Mouse (Mus musculus): ENCODE measurements at regions not wholly inside any gene's neighbourhood (a gene's known extent, or its start where the extent isn't known, plus 50 kb on each side); places are given as distances from the start of the nearest gene placed in this dataset.
A peak's percentile ranks its signal among the peaks of the same experiment; 100 is the strongest.

DNA sequence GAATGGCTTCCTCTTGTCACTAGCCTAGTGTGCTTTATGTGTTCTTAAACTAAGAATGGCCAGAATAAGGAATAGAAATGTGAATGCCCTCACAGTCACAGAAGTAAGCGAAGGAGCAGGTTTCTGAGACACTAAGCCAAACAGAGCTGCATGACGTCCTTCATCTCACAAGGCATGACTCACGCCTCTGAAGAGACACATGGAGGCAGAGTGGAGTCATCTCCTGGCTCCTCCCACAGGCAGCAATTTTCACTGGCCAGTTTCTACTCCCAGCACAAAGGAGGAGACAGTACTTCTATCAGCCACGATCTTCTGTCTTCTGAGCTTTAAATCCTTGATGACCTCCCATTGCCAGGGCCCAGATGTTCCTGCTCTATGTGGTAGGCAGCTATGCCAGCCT, 291.3 kb upstream of the Rnf32 start:
- DNase-seq, result peak; percentile 44

DNA sequence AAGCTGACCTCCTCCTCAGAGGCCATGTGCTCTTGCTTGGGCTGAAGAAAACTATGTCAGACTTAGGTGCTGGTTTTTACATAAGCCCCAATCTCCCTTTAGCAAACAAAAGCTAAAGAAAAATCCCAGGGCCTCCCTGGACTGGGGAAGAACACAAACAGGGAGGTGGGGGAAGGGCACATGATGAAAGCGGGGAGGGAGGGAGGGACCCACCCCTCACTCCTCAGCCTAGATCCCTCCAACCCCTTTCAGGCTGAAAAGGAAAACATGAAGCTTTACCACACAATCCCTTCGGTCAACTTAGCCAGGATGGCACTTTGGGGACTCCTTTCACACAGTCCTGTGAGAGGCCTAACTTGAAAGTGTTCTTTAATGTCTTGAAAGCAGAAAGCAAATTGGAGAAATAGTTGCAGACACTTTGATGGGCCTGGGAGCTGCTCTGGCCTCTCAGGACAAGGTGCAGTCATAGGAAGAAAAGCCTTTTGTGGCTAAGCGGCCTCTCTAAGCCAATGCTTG, 291.9 kb upstream of the Rnf32 start:
- DNase-seq, result no peak

DNA sequence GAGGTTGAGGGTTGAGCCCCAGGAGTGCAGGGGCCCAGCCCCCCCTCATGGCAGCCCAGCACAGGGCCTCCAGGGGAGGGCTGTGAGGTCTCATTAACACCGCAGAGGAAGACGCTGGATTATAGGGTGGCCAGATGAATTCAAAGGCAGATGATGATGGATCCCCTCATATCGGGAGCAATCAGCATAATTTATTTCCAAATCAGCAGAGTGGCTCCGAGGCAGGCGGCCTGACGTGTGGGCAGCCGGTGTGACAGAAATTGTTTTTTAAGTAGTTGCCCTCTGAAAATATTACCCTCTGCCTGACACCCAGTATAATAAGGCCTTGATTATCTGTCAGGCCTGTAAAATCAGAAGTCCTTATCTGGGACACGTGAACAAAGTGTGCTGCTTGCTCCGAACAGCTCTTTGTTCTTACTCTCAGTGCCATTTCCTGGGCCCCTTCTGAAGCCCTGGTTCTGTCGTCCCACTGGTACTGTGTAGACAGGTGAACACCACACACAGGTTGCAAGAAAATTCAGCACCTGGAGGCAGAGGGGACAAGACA, 303.0 kb upstream of the Rnf32 start:
- DNase-seq, result no peak

- no peak for DNase-seq
These were observed 303.8 kb upstream of the Rnf32 start for GRCm38 (mm10) chr5:28891988-28892387.

GRCm38 (mm10) chr5:28884746-28885365, 310.9 kb upstream of the Rnf32 start:
- no peak for DNase-seq

GRCm38 (mm10) chr5:28876199-28876598, 319.6 kb upstream of the Rnf32 start:
- DNase-seq, result no peak

DNA sequence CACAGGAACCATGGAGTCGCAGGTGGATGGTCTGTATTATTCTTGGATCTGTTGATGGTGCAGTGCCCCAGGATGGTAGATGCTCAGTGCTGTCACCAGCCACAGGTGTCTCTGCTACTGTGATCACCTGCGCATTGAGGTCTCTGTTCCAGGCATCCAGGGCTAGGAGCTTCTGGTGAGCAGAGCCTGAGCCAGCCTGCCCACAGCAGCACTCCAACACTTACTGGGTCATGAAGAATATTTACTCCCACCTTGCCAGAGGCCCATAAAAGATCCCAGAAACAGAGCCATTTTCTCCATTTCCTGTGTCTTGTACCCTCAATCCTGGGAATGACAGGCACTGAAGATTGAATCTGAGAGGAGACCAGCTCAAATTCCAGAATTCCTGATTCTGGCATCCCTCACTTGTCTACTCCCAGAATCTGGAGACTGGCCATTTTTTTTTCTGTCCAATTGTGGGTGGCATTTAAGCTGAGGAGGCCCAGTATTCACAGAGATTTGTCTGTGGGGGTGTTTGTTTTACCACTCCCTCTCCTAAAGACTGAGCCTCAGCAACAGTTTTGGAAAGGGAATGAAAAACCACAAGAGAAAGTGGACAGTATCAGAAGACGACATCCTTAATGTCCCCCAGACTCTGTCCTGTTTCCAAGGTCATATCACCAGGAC, 322.1 kb upstream of the Rnf32 start:
- no peak for DNase-seq

DNA sequence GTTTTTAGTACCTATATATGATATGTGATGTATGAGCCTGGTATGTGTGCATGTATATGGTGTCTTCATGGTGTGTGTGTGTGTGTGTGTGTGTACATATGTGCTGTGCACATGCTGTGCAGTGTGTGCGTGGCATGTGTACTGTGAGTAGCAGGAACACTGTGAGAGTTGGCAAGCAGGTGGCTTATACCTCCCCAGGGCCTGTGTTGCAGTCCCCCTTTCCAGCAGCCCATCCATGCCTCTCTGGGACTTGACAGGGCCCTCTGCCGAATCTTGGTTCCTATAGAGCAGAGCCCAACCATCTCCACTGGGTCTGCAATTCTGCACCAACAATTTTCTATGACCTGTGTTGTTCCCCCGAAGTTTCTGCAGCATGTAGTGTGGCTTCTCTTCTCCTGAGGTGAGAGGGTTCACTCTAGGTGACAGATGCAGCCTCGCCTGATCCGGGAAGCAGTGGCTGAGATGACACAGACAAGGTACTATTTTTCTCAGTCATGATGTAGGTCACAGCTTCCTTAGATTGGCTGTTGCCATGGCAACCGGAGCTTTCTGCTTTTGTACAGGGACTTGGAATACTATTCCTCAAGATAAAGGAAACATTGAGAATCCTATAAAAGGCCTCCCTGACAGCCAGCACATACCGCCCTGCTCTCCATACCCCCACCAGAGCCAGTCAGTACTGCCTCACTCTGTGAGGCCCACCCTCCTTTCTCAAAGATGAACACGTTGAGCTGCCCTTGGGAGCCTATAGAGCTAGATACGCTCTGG, 336.0 kb upstream of the Rnf32 start:
- no peak for DNase-seq

DNA sequence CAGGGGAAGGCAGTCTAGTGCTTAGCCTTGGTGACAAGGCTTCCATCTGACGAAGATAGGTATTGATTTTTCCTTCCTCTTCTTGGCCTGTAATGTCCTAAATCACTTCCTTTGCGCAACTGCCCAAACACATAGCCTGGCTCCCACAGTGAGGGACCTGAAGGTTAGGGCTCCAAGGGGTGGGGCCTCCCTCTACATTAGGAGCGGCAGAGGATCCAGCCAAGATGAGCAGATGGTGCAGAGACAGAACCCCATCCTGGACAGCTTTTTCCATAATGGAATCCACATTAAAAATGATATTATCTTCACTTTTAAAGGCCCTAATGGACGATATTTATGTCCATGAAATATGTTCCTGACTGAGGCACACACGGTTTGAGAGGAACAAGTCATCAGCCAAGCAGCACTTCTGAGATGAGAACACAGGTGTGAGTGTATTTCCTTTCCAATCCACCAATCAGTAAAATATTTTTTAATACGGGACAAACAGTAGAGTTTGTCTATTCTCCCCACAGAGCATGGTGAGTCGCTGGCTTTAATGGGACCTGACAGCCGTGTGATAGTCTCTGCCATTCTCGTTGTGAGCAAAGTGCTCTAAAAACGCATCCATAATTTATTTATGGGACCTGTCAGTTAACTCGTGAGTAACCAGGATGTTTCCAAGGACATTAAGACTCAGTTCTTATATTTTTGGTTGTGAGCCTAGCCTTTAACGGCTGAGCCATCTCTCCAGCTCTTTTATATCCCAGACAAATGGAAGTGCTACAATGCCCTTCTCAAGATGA, 357.5 kb upstream of the Rnf32 start:
- no peak for DNase-seq

GRCm38 (mm10) chr5:28819091-28819490, 352.0 kb upstream of the Shh start:
- no peak for DNase-seq

- DNase-seq, result peak; percentile 71
These were observed 340.9 kb upstream of the Shh start for GRCm38 (mm10) chr5:28807950-28808349.

DNA sequence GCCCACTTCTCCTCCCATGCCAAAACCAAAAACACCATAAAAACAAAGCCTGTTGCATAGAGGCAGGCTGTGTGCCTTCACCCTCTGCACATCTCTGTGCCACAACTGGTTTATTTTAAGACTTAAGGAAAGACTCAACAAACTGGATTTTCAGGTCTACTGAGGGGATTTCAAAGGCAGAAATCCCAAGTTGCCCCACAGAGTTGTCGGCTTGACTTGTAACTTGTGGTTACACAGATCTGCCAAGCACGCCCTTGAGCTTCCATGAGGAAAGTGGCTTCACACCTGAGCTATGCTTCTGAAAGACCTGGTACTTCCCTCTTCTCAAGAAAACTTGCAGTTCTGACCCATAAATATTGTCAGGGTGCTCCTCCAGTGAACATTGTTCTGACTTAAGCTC, 332.4 kb upstream of the Shh start:
- DNase-seq, result no peak

GRCm38 (mm10) chr5:28798361-28798760, 331.3 kb upstream of the Shh start:
- no peak for DNase-seq

- DNase-seq, result no peak
These were observed 328.2 kb upstream of the Shh start for GRCm38 (mm10) chr5:28795130-28795758.

DNA sequence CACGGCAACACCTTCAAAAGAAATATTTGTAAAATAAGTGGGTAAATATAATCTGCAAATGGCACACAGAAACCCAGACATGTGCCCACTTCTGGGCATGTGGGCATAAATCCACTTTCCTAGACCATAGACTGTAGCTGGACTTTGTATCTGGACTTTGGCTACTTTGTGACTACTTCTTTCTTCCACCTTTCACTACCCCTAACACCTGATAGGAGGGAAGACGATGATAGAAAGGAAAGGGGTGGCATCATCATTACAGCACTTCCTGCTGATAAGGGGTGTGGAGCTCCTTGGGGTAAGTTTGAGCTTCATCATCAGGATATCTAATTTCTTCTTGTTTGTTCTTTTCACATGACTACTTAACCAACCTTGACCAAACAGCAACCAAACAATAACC, 326.7 kb upstream of the Shh start:
- DNase-seq, result no peak

GRCm38 (mm10) chr5:28785347-28786060, 318.4 kb upstream of the Shh start:
- DNase-seq, result no peak

DNA sequence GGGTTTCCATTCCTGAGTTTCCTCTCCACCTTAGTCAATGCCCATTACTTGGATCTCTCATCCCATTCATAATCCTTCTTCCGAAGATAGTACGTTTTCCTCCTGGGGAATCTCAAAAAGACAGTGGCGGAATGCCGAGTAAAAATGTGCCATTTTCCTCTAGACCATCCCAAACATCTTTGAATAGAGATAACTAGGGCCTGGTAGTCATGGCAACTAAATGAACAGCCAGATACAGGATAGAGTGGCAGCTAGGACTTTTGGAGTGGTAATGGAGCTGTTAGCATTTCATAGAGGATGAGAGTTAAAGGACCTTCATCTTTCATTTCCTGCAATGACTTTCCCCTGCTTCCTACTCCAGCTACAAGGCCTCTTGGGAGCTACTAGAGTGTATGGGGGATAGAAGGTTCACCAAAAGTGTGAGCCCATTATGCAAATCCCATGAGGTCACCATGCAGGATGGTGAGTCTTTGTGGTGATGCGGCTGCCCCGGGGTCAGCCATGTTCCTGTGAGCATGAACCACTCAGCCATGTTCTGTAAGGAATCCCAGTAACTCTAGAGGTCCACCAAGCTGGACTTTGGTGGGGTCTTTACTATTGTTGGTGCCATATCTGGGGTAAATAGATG, 317.4 kb upstream of the Shh start:
- no peak for DNase-seq

DNA sequence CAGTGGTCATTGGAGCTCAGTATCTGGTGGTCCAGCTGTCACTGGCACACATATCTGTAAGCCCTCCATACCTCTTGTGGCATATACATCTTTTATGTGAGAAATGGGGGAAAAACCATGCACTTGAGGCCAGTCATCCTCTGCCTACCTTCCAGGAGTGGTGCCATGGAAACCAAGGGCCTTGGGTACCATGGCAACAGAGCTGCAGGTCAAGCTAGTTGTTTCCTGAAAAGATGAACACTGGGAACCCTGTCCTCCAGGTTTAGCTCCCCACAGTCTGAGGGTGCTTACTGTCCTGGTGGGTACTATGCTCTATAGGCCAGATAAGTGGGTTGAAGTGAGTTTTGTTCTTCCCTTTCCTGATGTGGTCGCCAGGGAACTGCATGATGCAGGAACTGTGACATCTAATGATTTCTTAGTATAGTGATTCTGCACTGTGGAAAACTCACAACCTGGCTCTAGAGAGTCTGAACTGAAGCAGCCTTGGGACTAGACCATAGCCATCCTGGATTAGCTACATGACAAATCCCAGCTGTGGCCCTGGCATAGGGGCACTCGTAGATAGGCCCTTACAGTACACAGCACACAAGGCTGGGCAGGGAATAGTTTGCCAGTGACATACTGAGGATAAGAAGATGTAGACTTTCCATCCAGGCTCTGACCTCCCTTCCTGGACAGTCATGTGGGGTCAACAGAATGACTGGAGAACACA, 308.7 kb upstream of the Shh start:
- no peak for DNase-seq

- DNase-seq, result peak; percentile 53
These were observed 304.7 kb upstream of the Shh start for GRCm38 (mm10) chr5:28771796-28772195.
